Mouse (Mus musculus): ENCODE measurements around the gene Gkap1. TPM values are rescaled to one million over a fixed set of nuclear protein-coding genes. Genes with fewer than 3 reads are reported as not detected.

Gene Gkap1
- polyA plus RNA-seq, 1 experiment from 2014 or later: 14.7 TPM

DNA sequence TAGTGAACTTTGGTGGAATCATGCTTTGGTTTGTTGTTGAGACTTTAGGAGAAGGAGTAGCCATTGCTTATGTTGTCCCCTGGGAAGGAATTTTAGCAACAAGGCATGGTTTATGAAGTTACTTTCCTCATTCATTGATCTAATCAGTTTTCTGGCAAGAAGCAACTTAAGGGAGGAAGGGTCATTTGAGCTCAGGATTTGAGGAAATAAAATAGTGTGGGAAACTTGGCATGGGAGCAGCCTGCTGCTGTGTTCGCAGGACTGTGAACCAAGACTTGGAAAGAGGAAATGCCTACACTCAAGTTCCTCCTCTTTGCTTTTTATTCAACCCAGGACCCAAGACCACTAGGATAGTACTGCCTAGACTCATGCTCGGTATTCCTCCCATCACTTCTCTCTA is 58.0 kb downstream of the Gkap1 start:
- Histone ChIP-seq H3K4me1 (replicated peaks; ENCODE audit: control insufficient read depth, insufficient read depth, low read length) (0 out of 2 replicates have a peak, but pooled peaks cover 4% of the 10 kb centered on the region), H3K27me3 (replicated peaks; ENCODE audit: control insufficient read depth, insufficient read depth, low read length) (no peaks in the 10 kb centered on the region), H3K9ac (ENCODE audit: low read depth, low read length) (no peak overlapping the region), H3K9me3 (ENCODE audit: control insufficient read depth) (no peaks in the 10 kb centered on the region), H3K27ac (ENCODE audit: low read depth, low read length) (no peak overlapping the region), H3K36me3 (ENCODE audit: control insufficient read depth, insufficient read depth) (no peaks in the 10 kb centered on the region), H3K4me2 (replicated peaks; ENCODE audit: low read depth) (no peak overlapping the region), H3K4me3 (ENCODE audit: low read depth, low read length) (no peak overlapping the region)
- 90% methylated on average over 2 of the region's 2 CpGs for WGBS
- ATAC-seq: no peak
- no peak for TF ChIP-seq CTCF (IDR thresholded peaks at IDR 0.05; ENCODE audit: low read depth)

GRCm38 (mm10) chr13:58216395-58216794 is 59.1 kb downstream of the Gkap1 start:
- H3K27me3 ChIP-seq (replicated peaks; ENCODE audit: control insufficient read depth, insufficient read depth, low read length): no peaks in the 10 kb centered on the region
- H3K9me3 ChIP-seq (ENCODE audit: control insufficient read depth): no peaks in the 10 kb centered on the region
- no peak overlapping the region for H3K9ac ChIP-seq (ENCODE audit: low read depth, low read length)
- H3K36me3 ChIP-seq (ENCODE audit: control insufficient read depth, insufficient read depth): no peaks in the 10 kb centered on the region
- H3K4me2 ChIP-seq (replicated peaks; ENCODE audit: low read depth): peak overlapping the region; percentile 69
- H3K27ac ChIP-seq (ENCODE audit: low read depth, low read length): peak overlapping the region; percentile 97
- WGBS: 49% methylated on average over 9 of the region's 9 CpGs
- no peak for TF ChIP-seq CTCF (IDR thresholded peaks at IDR 0.05; ENCODE audit: low read depth)
- ATAC-seq: 0 out of 2 replicates have a peak, but pooled peaks have one; percentile 12
- H3K4me1 ChIP-seq (replicated peaks; ENCODE audit: control insufficient read depth, insufficient read depth, low read length): 0 out of 2 replicates have a peak, but pooled peaks cover 4% of the 10 kb centered on the region
- H3K4me3 ChIP-seq (ENCODE audit: low read depth, low read length): peak overlapping the region; percentile 96

DNA sequence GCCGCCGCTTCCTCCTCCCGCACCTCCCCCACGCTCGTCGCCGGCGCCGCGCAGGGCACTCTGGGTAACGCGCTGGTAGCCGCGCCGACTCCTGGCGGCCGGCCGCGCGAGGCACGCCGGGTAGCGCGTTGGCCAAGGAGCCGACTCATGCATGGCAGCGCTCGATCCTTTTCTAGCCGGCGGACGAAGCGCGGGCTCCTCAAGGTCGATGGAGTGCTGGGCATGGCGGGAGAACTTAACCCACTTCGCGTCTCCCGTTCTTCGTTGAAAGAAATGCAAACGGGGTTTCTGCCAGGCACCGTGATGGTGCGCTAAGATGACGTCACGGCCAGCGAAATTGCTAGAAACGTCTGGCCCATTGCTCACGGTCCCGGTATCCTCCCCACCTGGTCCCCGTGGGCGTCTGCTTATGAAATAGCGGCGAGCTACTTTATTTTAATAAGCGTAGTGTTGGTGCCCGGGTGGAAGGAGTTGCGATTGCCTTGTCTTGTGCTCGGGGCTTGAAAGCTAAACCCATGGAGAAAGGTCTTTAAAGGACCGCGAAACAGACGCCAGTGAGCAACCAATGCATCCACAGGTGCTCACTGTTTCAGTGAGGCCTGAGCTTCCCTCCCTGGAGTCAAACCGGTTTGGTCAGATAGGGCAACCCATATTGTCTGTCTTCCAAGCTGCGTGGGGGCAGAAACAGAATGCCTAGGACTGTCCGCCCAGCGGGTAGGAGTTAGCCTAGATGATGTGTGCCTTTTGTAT is 59.7 kb downstream of the Gkap1 start, which contains the start of gene Ubqln1:
Gene Ubqln1 (minus strand): TSS at position 62 of the 750 bp plus-strand sequence.
- peak within 1 kb of the TSS; percentile 97 for H3K9ac ChIP-seq (ENCODE audit: low read depth, low read length)
- no peaks in the 10 kb centered on the region for H3K9me3 ChIP-seq (ENCODE audit: control insufficient read depth)
- H3K36me3 ChIP-seq (ENCODE audit: control insufficient read depth, insufficient read depth): no peaks in the 10 kb centered on the region
- peak; percentile 80 for ATAC-seq
- under 1% methylated on average over 62 of the region's 62 CpGs for WGBS
- peak within 1 kb of the TSS; percentile 69 for H3K4me2 ChIP-seq (replicated peaks; ENCODE audit: low read depth)
- H3K4me1 ChIP-seq (replicated peaks; ENCODE audit: control insufficient read depth, insufficient read depth, low read length): 0 out of 2 replicates have a peak, but pooled peaks cover 3% of the 10 kb centered on the region
- H3K27me3 ChIP-seq (replicated peaks; ENCODE audit: control insufficient read depth, insufficient read depth, low read length): no peaks in the 10 kb centered on the region
- H3K27ac ChIP-seq (ENCODE audit: low read depth, low read length): peak within 1 kb of the TSS; percentile 97
- H3K4me3 ChIP-seq (ENCODE audit: low read depth, low read length): peak within 1 kb of the TSS; percentile 96
- TF ChIP-seq CTCF (IDR thresholded peaks at IDR 0.05; ENCODE audit: low read depth): peak; percentile 66

DNA sequence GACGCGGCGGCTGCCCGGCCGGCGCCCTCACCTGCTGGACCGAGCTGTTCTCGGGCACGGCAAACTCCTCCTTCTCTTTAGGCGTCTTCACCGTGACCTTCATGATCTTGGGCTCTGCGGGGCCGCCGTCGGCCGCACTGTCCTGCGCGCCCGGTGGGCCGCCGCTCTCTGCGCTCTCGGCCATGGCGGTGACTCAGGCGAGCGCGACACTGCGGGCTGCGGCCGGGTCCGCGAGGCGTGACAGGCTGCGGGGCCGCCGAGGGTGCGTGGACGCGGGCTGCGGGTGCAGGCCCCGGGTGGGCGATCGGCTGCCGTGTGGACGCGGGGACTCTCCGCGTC is 60.3 kb downstream of the Gkap1 start:
- ATAC-seq: peak; percentile 35
- no peaks in the 10 kb centered on the region for H3K4me1 ChIP-seq (replicated peaks; ENCODE audit: control insufficient read depth, insufficient read depth, low read length)
- peak overlapping the region; percentile 96 for H3K4me3 ChIP-seq (ENCODE audit: low read depth, low read length)
- peak overlapping the region; percentile 97 for H3K27ac ChIP-seq (ENCODE audit: low read depth, low read length)
- no peak for TF ChIP-seq CTCF (IDR thresholded peaks at IDR 0.05; ENCODE audit: low read depth)
- peak overlapping the region; percentile 97 for H3K9ac ChIP-seq (ENCODE audit: low read depth, low read length)
- H3K36me3 ChIP-seq (ENCODE audit: control insufficient read depth, insufficient read depth): no peaks in the 10 kb centered on the region
- H3K27me3 ChIP-seq (replicated peaks; ENCODE audit: control insufficient read depth, insufficient read depth, low read length): no peaks in the 10 kb centered on the region
- under 1% methylated on average over 48 of the region's 48 CpGs for WGBS
- no peaks in the 10 kb centered on the region for H3K9me3 ChIP-seq (ENCODE audit: control insufficient read depth)
- H3K4me2 ChIP-seq (replicated peaks; ENCODE audit: low read depth): peak overlapping the region; percentile 69

GRCm38 (mm10) chr13:58214346-58215252 is 60.9 kb downstream of the Gkap1 start:
- H3K4me3 ChIP-seq (ENCODE audit: low read depth, low read length): peak overlapping the region; percentile 96
- H3K36me3 ChIP-seq (ENCODE audit: control insufficient read depth, insufficient read depth): no peaks in the 10 kb centered on the region
- H3K4me1 ChIP-seq (replicated peaks; ENCODE audit: control insufficient read depth, insufficient read depth, low read length): no peaks in the 10 kb centered on the region
- ATAC-seq: peak; percentile 79
- no peaks in the 10 kb centered on the region for H3K27me3 ChIP-seq (replicated peaks; ENCODE audit: control insufficient read depth, insufficient read depth, low read length)
- peak overlapping the region; percentile 69 for H3K4me2 ChIP-seq (replicated peaks; ENCODE audit: low read depth)
- 2% methylated on average over 46 of the region's 49 CpGs for WGBS
- H3K9me3 ChIP-seq (ENCODE audit: control insufficient read depth): no peaks in the 10 kb centered on the region
- peak overlapping the region; percentile 97 for H3K27ac ChIP-seq (ENCODE audit: low read depth, low read length)
- TF ChIP-seq CTCF (IDR thresholded peaks at IDR 0.05; ENCODE audit: low read depth): no peak
- peak overlapping the region; percentile 97 for H3K9ac ChIP-seq (ENCODE audit: low read depth, low read length)

DNA sequence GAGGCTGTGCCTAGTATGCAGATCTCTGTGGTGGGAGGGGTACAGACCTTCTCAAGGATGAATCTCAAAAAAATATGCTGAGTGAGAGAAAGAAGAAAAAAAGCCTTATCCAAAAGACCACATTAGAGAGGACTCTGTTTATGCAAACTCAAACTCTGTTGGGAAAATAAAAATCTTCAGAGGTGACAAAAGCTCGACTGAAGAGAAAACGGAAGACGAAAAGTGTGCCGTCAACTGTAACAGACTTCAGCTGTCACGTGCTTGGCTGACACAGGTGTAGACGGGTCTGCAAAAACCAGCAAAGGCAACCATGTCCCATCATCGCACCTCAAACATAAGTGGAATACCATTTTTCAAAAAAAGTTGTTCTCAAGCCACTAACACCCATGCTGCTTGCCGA is 61.7 kb downstream of the Gkap1 start:
- Histone ChIP-seq H3K36me3 (ENCODE audit: control insufficient read depth, insufficient read depth) (no peaks in the 10 kb centered on the region), H3K27me3 (replicated peaks; ENCODE audit: control insufficient read depth, insufficient read depth, low read length) (no peaks in the 10 kb centered on the region), H3K4me1 (replicated peaks; ENCODE audit: control insufficient read depth, insufficient read depth, low read length) (no peaks in the 10 kb centered on the region), H3K4me2 (replicated peaks; ENCODE audit: low read depth) (peak overlapping the region; percentile 69), H3K9me3 (ENCODE audit: control insufficient read depth) (no peaks in the 10 kb centered on the region), H3K4me3 (ENCODE audit: low read depth, low read length) (peak overlapping the region; percentile 96), H3K27ac (ENCODE audit: low read depth, low read length) (0 out of 2 replicates have a peak overlapping the region, but pooled peaks have one; percentile 97), H3K9ac (ENCODE audit: low read depth, low read length) (no peak overlapping the region)
- no peak for ATAC-seq
- WGBS: 27% methylated on average over 8 of the region's 8 CpGs
- no peak for TF ChIP-seq CTCF (IDR thresholded peaks at IDR 0.05; ENCODE audit: low read depth)
